Mouse (Mus musculus): ENCODE measurements around the gene Ntrk3.

Gene Ntrk3

DNA sequence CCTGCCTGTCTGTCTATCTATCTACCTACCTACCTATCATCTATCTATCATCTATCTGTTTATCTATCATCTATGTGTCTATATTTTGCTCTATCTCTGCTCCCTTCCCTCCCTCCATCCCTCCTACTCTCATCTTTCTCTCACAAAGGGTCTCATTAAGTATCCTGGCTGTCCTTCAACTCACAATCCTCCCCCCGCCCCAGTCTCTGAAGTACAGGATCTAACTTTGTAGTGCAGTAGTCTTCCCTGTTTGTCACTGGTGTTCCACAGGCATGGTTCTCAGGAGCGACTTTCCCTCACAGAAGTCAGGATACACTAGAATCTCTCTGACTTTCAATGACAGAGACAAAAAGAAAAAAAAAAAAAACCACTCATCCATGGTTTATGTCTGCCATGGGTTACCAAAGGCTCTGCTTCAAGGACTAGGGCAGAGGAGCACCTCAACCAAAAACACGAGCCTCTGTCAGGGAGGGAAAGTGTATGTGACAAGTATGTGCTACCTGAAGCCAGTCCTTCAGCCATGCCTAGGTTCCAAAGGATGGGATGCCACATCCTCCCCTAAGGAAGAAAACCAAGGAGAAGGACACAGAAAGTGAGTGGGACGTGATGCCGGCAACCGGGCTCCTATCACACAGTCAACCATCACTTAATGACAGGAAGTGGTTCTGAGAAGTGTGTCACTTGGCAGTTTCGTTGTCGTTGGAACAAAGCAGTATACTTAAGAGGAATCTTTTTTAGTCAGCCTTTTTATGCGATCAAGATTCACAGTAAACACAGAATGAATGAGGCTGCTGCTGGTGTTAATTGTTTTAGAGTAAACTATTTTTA, 16.6 kb downstream of the Ntrk3 start:
- DNase-seq (ENCODE audit: low read depth, low spot score), result no peak

DNA sequence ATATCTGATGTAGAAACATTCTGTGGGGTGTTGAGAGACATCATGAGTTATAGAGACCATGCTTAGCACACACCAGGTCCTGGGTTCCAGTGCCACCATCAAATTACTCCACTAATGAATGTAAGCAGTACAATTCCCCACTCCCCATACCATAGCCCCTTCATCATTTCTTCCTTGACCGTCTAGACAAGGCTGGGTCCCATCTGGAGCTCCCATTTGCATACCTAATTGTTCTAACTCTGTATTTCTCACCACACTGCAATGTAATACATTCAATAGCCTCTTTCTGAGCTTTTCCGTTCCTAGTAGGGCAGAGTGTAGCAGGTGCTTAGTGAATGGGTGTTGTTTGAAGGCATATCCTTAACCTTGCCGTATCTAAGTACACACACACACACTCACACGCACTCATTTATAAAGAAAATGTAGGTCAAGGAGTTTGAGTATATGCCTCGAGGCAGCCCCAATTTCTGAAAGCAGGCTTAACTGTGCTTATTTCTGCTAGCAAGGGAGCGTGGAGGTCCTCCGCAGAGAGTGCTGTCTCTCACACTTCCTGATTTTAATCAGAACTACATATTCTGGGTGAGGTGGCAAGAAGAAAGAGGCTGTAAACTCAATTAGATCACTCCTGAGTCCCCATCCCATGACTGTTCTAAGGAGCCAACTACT, 17.9 kb downstream of the Ntrk3 start:
- no peak for DNase-seq (ENCODE audit: low read depth, low spot score)

DNA sequence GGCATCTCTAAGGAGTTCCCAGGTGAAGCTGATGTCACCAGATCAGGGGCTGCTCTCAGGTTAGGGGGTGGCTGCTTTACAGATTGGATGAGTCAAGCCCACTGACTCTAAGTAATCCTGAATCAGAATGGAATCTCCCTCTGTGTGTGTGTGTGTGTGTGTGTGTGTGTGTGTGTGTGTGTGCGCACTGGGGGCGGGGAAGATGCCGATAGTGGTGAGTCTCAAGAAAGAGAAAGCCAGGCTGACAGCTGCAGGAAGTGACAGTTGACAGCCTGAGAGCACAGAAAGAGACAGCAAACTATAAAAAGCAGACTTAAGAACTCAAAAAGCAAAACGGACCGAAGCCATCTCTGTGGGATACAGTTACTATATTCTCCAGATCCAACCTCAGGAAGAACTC, 18.7 kb downstream of the Ntrk3 start:
- no peak for DNase-seq (ENCODE audit: low read depth, low spot score)

DNA sequence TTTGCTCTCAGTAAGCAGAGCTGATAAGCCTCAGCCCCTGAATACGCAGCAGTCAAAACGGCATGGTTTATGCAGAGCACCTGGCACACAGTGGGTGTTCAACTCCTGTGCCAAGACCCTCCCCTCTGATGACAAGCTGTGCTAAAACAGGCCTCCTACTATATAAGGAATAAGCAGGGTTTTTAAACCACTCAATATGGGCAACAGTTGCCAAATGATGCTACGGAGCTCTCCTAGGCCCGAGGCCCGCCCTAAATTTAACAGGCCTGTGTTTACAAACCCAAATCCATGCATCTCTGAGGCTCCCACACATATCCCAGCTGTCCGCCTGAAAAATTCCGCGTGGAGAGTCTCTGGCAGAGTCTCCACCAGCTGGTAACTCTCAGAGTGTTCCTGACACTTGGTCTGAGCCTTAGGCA, 19.6 kb downstream of the Ntrk3 start:
- DNase-seq (ENCODE audit: low read depth, low spot score), result no peak

DNA sequence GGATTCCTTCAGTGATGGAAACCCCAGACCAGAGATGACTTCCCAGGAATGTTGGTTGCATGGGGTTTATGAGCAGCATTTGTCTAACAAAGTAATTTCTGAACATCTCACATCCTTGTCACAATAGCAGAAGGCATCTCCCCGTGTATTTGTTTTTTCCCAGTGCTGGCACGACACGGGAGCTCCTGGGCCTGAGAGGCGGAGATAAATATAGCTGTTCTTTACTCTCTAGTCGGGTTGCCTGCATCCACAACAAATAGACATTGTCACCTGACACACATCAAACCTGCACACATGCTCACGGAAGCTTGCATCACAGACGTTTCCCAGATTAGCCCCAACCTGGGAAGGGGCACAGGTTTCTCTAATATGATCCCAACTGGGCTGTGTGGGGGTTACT, 30.1 kb downstream of the Ntrk3 start:
- DNase-seq (ENCODE audit: low read depth, low spot score), result no peak

DNA sequence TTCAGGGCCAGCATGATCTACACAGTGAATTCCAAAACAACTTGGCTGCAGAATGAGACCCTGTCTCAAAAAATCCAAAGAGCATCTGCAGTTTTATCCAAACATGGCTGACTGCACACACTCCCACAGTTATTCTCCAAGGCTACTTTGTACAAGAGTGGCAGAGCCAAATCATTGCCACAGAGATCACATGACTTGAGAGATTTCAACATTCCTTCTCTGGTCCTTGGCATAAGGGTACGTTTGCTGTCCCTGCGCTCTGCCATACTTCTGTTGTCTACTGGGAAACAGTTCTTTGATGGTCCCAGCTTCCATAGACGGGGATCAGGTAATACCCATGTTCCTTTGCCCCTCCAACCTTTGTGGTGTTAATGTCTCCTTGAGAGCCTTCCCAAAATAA, 30.7 kb downstream of the Ntrk3 start:
- DNase-seq (ENCODE audit: low read depth, low spot score), result no peak

DNA sequence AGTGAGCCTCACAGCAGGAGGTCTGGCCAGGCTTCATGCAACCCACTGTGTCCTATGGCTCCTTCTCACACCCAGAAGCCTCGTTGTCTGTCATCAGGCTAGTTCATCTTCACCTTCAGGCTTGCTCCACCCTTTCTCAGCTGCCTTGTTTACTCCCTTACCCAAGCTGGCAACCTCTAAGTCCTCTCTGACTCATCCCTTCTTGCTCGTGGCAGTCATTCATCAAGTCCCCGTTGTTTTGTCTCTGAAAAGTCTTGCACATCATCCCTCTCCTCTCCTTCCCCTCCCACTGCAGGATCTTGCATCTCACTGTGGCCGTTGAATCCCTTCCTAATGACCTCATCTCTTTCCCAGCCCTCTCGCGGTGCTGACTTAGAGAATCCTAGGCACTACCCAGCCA, 35.1 kb downstream of the Ntrk3 start:
- no peak for DNase-seq (ENCODE audit: low read depth, low spot score)

DNA sequence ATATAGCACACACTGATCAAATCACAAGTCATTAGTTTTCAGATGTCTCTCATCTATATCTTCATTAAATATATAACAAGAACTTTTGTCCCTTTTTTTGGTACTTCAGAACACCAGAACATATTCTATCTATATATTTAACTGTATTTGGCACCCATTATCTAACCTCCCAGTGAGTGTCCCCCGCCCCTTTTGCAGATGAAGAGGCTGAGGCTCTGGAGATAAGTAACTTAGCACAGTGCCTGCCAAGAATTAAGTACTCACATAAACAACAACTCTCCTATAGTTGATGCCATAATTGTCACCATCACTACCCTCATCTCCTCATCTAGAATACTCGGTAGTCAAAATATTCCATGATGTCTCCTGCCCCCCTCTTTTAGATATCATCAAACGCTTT, 42.6 kb downstream of the Ntrk3 start:
- no peak for DNase-seq (ENCODE audit: low read depth, low spot score)

DNA sequence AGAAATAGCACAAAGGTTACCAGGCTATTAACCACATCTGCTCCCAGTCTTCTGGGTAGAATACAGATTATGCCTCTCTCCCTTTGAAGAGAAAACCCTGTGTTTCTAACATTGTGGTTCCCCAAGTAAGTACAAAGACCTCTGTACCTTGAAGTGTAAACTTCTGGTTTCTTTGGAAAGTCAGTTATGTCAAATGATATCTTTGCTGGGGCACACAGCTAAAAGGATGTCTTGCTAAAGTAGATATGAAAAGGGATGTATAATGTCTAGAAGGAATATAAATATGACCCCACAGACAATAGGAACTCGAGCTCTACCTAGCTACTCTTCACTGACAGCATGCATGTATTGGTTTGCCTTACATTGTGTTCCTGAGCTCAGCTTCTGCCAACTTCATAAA, 44.7 kb downstream of the Ntrk3 start:
- DNase-seq (ENCODE audit: low read depth, low spot score), result no peak

DNA sequence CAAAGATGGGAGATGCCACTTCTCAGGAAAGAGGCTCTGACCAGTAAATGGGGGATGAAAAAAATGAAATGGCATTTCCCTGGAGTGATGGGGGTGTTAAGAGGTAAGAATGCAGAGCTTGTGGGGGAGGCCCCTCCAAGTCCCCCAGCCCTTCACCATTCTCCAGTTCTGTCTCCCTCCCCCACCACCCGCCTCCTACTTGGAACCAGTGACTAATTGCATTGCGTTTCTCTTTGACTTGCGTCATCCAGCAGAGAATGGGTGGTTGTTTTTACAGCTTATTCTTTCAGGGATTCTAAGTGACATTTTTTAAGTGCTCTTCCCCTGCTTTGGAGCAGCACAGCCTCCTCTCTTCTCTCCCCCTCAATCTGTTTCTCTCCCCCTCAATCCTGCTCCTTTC, 46.9 kb downstream of the Ntrk3 start:
- DNase-seq (ENCODE audit: low read depth, low spot score), result no peak

DNA sequence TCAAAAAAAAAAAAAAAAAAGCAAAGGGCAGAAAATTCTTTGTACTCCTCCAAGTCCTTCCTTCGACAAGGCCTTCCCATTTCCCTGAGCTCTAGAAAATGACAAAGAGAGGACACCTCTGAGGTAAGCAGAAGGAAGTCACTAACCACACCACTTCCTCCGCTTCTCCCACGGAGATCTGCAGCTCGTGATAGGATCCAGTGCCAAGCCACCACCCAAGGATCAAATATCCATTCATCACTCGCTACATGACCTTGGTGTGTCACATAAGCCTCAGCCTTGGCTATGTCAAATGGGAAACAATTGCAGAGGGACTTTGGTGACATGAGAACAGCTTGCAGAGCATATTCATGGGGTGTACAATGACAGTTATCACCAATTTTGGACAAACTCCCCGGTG, 52.9 kb downstream of the Ntrk3 start:
- no peak for DNase-seq (ENCODE audit: low read depth, low spot score)

DNA sequence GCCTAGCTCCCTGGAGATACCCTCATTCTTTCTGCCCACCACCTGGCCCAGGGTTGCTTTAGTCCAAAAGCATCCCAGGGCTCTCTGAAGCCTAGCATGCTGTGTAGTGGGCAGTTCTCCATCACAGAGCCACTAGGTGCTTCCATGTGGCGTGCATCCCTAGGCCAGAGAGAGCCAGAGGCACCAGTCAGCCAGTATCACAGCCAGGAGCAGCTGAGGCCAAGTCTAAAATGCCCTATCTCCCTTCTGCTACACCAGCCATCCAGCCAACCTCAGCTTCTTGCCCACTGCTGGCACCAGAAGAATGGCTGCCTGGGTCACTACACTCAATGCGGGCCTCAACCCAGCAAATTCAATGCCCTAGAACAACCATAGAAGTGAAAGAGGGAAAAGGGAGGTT, 56.9 kb downstream of the Ntrk3 start:
- no peak for DNase-seq (ENCODE audit: low read depth, low spot score)

DNA sequence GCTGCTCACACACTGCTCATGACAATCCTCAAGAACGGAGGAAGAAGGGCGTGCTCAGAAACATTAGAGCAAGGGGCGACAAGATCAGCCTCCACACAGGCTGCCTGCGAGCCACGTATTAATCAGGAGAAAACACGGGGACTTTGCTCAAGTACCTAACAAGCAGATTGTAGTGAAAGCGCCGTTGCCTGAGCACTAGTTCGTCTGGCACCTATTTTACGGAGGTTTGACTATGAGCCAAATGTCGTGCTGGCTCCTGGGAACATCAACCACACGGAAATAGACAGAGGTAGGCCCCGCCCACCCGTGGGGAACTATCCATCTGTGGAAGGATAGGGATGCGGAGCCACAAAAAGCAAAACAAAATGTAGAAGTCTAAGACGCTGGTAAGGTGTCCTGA, 68.4 kb downstream of the Ntrk3 start:
- no peak for DNase-seq (ENCODE audit: low read depth, low spot score)

DNA sequence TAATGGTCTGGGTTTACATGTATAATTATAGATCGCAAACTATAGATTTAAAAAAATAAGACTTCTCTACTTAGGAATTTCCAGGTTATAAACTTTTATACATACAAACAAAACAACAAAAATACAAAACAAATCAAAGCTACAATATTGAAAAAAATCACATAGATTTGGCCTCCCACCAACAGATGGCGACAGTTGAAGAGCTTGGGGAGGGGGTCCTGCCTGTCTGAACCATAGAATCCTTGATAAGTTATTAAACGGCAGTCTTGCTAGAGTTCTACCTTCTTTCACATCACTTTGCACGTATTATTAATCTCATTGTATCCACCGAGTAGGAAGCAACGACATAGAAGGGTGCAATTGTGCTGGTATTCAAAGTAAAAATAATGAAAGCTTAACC, 68.9 kb downstream of the Ntrk3 start:
- DNase-seq (ENCODE audit: low read depth, low spot score), result no peak

DNA sequence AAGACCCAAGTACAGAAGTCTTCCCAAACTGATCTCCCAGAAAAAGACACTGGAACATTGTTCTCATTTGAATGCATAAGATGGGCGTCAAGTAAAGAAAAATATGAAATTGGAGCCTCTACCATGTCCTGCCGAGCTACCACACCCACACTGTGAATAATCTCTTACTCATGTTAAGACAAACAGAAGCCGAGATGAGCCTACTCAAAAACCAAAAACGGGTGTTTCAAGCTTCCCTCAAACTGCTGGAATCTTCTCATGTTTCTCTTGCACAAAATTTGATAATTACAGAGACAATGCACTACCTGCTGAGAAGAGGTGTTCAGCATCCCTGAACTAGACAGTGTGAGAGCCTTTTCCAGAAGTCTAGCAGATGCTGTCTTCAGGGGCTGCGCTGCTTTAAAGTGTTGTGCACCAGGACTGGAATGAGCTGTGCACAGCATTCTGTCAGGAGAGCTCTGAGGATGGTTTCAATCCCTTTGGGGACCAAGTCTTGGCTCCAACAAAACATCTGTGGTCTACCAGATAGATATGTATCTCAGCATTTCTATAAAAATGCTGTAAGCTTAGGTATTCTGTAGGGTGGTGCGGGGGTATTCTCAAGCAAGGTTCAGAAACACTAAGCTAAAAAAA, 69.7 kb downstream of the Ntrk3 start:
- DNase-seq (ENCODE audit: low read depth, low spot score), result no peak

DNA sequence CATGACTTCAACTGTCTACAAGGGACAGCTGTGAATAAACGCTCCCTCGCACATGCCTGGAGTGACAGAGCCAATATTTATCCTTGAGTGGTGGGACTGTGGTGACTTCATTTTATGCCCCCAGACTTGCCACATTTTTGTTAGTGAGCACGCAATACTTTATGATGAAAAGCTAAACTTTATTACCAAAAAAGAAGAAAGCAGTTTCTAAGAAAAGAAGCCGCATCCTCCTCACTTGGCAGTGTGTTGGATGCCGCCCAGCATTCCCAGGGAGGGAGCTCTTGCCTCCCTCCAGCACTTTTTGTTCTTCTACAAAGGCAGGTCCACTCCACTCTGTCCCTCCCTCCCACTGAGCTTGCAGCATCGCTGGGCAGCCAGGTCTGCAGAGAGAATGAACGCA, 77.0 kb downstream of the Ntrk3 start:
- no peak for DNase-seq (ENCODE audit: low read depth, low spot score)

DNA sequence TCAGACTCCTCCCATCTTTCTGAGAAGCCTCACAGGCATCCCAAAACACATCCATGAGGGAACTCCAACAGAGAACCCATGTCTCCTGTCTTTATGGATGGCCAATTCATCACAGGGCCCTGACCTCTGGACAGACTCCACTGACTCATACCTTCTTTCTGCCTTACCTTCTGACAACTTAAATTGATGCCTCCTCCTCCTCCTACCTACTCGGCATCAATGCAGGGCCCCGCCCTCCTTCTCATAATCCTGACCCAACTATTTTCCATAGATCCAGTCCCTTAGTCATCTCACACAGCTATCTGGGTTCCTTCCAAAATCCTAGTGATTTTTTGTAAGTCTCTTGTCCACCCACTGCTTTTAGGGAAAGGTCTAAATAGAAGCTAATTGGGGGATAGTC, 78.0 kb downstream of the Ntrk3 start:
- no peak for DNase-seq (ENCODE audit: low read depth, low spot score)

DNA sequence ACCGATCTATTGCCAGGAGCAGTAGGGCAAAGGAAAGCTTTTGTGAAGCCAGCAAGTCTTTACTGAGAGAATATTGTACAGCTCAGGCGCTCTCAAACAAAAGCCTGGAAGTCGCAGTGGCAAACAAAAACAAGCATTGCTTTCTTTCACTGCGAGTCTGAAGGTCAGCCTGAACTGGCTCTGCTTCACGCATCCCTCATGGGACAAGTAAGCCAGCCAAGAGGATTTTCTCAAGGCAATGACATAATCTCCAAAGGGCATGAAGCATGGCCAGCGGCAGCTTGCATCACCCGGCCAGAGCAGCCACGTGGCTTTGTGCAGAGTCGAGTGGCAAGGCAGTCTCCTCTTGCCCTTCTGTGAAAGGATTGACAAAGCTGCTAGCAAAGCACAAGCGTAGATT, 79.8 kb downstream of the Ntrk3 start:
- no peak for DNase-seq (ENCODE audit: low read depth, low spot score)

DNA sequence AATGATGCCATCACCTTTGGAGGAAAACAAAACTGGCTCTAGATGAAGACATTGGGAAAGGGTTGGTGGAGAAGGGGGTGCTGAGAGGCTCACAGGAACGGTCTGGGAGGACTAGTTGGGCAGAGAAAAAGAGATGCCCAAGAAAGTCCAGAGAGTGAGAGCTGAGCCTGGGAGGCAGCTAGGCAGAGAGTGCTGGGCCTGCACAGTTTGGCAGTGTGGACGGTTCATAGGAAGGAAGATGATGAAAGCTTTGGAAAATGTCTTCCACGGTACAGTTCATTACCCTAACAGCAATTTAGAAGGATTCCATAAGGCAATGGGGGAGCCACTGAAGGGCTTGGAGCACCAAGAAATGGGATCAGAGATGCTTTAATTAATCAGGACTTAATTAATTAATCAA, 81.6 kb downstream of the Ntrk3 start:
- DNase-seq (ENCODE audit: low read depth, low spot score), result no peak

DNA sequence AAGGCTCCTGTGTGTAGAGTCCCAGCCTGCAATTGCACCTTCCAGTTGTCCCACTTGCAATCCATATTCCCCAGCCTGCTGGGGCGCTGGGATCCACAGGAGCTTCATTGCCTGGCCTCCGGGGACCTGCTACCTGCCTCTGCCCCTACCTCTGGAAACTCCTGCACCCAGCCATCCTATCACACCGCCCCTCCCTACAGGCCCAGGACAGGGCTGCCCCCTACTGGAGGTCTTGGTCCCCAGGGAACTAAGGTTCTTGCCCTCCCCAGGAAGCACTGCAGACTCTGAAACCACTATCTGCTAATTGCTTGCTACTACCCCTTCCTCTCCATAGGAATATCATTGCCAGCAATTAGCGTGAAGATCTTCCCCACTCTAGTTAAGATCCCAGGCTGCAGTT, 84.1 kb downstream of the Ntrk3 start:
- DNase-seq (ENCODE audit: low read depth, low spot score), result no peak

DNA sequence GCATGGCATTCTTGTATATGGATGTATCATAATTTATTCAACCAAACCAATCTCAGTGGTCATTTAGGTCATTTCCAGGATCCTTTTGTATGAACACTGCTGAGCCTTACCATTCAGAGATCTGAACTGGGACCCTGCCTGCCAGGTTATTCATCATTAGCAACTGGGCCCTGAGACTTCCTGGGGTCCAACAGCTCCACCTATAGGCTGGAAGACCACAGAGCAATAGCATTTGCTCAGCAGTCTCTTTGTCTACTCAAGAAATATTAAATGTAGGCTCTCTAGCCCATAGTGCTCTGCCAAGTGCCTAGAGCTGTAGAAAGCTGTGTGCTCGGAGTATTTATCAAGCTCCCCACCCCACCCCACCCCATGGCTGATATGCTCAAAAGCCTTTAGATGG, 85.5 kb downstream of the Ntrk3 start:
- no peak for DNase-seq (ENCODE audit: low read depth, low spot score)

DNA sequence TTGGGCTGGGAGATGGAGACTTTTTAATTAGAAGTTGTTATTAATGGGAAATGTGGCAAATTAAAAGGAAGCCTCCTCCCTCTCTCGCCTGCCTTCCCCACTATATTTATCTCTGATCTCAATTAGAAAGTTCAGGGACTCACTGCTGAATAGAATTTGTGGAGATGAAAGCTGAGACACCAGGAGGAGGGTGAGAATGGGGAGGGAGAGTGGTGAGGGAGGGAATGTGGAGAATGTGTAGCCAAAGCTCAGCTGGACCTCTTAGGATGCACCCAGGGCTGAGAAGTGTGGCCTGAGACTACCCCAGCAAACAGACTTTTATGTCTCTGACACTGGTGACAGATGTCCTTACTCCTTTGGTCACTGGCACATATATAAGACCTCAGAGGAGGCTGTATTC, 86.3 kb downstream of the Ntrk3 start:
- no peak for DNase-seq (ENCODE audit: low read depth, low spot score)

DNA sequence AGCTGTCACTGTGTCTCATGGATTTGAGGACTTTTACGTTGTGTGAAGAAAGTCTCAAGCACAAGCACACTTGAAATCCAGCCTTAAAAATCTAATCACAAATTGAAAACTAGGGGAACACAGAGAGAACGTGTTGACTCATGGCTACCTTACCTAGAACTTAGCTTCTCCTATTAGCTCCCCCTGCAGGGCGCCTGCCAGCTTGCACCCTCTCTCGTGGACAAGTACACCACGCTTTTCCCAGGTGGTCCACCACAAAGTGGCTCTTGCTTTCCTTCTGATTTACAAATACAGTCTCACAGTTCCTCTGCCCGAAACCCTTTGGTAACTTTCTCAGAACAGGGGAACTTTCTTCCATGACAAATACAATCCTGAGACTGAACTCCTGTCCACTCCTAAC, 94.1 kb downstream of the Ntrk3 start:
- DNase-seq (ENCODE audit: low read depth, low spot score), result no peak
